Mouse (Mus musculus): Measurements from ENCODE around the gene Duox2. TPM values are rescaled to one million over a fixed set of nuclear protein-coding genes. Genes with fewer than 3 reads are reported as not detected.

Duox2 gene
- total and polyA plus RNA-seq, 3 experiments: not detected

GRCm38 (mm10) chr2:122317384-122317783, 19.1 kb upstream of the Duox2 start:
- Histone ChIP-seq H3K9me3 (replicated peaks; ENCODE audit: low read length) (no peaks in the 10 kb centered on the region), H3K27me3 (replicated peaks) (peaks cover 30% of the 10 kb centered on the region), H3K9ac (ENCODE audit: insufficient read depth, low read depth) (no peak overlapping the region), H3K4me3 (replicated peaks in 1 of 3; ENCODE audit: low read depth in 2 of 3, low read length in 2 of 3, poor library complexity in 1 of 3) (no peak overlapping the region), H3K4me2 (ENCODE audit: insufficient read depth, low read depth, poor library complexity, severe bottlenecking) (no peak overlapping the region), H3K36me3 (replicated peaks in 1 of 2; ENCODE audit: control insufficient read depth in 1 of 2, insufficient read depth in 1 of 2, low read length in 1 of 2) (no peaks in the 10 kb centered on the region), H3K4me1 (ENCODE audit: control insufficient read depth in 1 of 2, insufficient read depth in 2 of 2) (no peaks in the 10 kb centered on the region), H3K79me2 (replicated peaks; ENCODE audit: control insufficient read depth, extremely low read depth, insufficient read depth, poor library complexity, severe bottlenecking) (no peaks in the 10 kb centered on the region), H3K27ac (ENCODE audit: insufficient read depth, low read depth) (no peak overlapping the region)
- in situ Hi-C loops (cut with MboI; ENCODE audit: low pct_ligation_motif_present, low pct_unique_long_range_greater_than_20kb, low sequenced_read_pairs) (no loop called here), dilution Hi-C loops (cut with MboI; ENCODE audit: extremely low pct_ligation_motif_present, extremely low pct_unique_long_range_greater_than_20kb, low sequenced_read_pairs) (no loop called here)
- DNase-seq (ENCODE audit: extremely low read depth): no peak
- no peak for TF ChIP-seq MAFK (IDR thresholded peaks at IDR 0.05; ENCODE audit: insufficient replicate concordance, low read length)
- no peak for TF ChIP-seq CHD2 (IDR thresholded peaks at IDR 0.05; ENCODE audit: low read length)
- no peak for TF ChIP-seq ETS1 (conservative IDR thresholded peaks at IDR 0.05; ENCODE audit: low read depth, low read length)
- TF ChIP-seq TCF12 (IDR thresholded peaks at IDR 0.05; ENCODE audit: low read depth, low read length): no peak
- TF ChIP-seq MEF2A (IDR thresholded peaks at IDR 0.05; ENCODE audit: borderline replicate concordance, low read depth, low read length): no peak
- TF ChIP-seq NRF1 (IDR thresholded peaks at IDR 0.05; ENCODE audit: low read depth, low read length): no peak
- TF ChIP-seq PAX5 (IDR thresholded peaks at IDR 0.05; ENCODE audit: low read length): no peak

GRCm38 (mm10) chr2:122315372-122315771, 17.1 kb upstream of the Duox2 start, which contains the start of gene Duox1:
Gene Duox1, plus strand, starts transcription at chr2:122315672.
- in situ Hi-C loops (cut with MboI; ENCODE audit: low pct_ligation_motif_present, low pct_unique_long_range_greater_than_20kb, low sequenced_read_pairs) (no loop called here), dilution Hi-C loops (cut with MboI; ENCODE audit: extremely low pct_ligation_motif_present, extremely low pct_unique_long_range_greater_than_20kb, low sequenced_read_pairs) (no loop called here)
- Histone ChIP-seq H3K9me3 (replicated peaks; ENCODE audit: low read length) (no peaks in the 10 kb centered on the region), H3K27ac (ENCODE audit: insufficient read depth, low read depth) (no peak within 1 kb of the TSS), H3K9ac (ENCODE audit: insufficient read depth, low read depth) (no peak within 1 kb of the TSS), H3K79me2 (replicated peaks; ENCODE audit: control insufficient read depth, extremely low read depth, insufficient read depth, poor library complexity, severe bottlenecking) (no peaks in the 10 kb centered on the region), H3K4me3 (replicated peaks in 1 of 3; ENCODE audit: low read depth in 2 of 3, low read length in 2 of 3, poor library complexity in 1 of 3) (no peak within 1 kb of the TSS), H3K4me1 (ENCODE audit: control insufficient read depth in 1 of 2, insufficient read depth in 2 of 2) (no peaks in the 10 kb centered on the region), H3K36me3 (replicated peaks in 1 of 2; ENCODE audit: control insufficient read depth in 1 of 2, insufficient read depth in 1 of 2, low read length in 1 of 2) (no peaks in the 10 kb centered on the region), H3K27me3 (replicated peaks) (peaks cover 34% of the 10 kb centered on the region), H3K4me2 (ENCODE audit: insufficient read depth, low read depth, poor library complexity, severe bottlenecking) (no peak within 1 kb of the TSS)
- no peak for DNase-seq (ENCODE audit: extremely low read depth)
- no peak for TF ChIP-seq ETS1 (conservative IDR thresholded peaks at IDR 0.05; ENCODE audit: low read depth, low read length)
- TF ChIP-seq SIN3A (IDR thresholded peaks at IDR 0.05; ENCODE audit: low read length): no peak
- TF ChIP-seq ZMIZ1 (IDR thresholded peaks at IDR 0.05; ENCODE audit: low read depth, low read length): no peak
- no peak for TF ChIP-seq MXI1 (IDR thresholded peaks at IDR 0.05; ENCODE audit: low read depth, low read length)
- TF ChIP-seq NELFE (IDR thresholded peaks at IDR 0.05; ENCODE audit: low read depth, low read length): no peak
- TF ChIP-seq POLR2A (IDR thresholded peaks at IDR 0.05; ENCODE audit: low read depth, low read length): no peak
- TF ChIP-seq RCOR1 (conservative IDR thresholded peaks at IDR 0.05; ENCODE audit: low read depth, low read length): no peak
- TF ChIP-seq TCF12 (IDR thresholded peaks at IDR 0.05; ENCODE audit: low read depth, low read length): no peak
- no peak for TF ChIP-seq ZNF384 (IDR thresholded peaks at IDR 0.05; ENCODE audit: low read depth, low read length)
- no peak for TF ChIP-seq MAX (IDR thresholded peaks at IDR 0.05; ENCODE audit: low read length)
- TF ChIP-seq E2F4 (IDR thresholded peaks at IDR 0.05; ENCODE audit: insufficient replicate concordance, low read depth, low read length): no peak
- no peak for TF ChIP-seq JUND (conservative IDR thresholded peaks at IDR 0.05; ENCODE audit: low read depth, low read length)
- no peak for TF ChIP-seq MAFK (IDR thresholded peaks at IDR 0.05; ENCODE audit: insufficient replicate concordance, low read length)
- no peak for TF ChIP-seq ELF1 (IDR thresholded peaks at IDR 0.05; ENCODE audit: low read depth, low read length)
- TF ChIP-seq GABPA (IDR thresholded peaks at IDR 0.05; ENCODE audit: insufficient replicate concordance, low read depth, low read length): no peak
- TF ChIP-seq RAD21 (IDR thresholded peaks at IDR 0.05; ENCODE audit: low read depth, low read length): no peak
- no peak for TF ChIP-seq BHLHE40 (IDR thresholded peaks at IDR 0.05; ENCODE audit: low read depth, low read length)
- no peak for TF ChIP-seq NRF1 (IDR thresholded peaks at IDR 0.05; ENCODE audit: low read depth, low read length)
- TF ChIP-seq MEF2A (IDR thresholded peaks at IDR 0.05; ENCODE audit: borderline replicate concordance, low read depth, low read length): no peak
- TF ChIP-seq USF2 (conservative IDR thresholded peaks at IDR 0.05; ENCODE audit: low read depth, low read length): no peak

Measured in CH12.LX (cell line).